Mouse (Mus musculus): Measurements from ENCODE around the gene Limk2. TPM values are rescaled to one million over a fixed set of nuclear protein-coding genes. Genes with fewer than 3 reads are reported as not detected.

The Limk2 gene
- polyA plus RNA-seq, 1 experiment from 2014 or later, result 91.8 TPM

DNA sequence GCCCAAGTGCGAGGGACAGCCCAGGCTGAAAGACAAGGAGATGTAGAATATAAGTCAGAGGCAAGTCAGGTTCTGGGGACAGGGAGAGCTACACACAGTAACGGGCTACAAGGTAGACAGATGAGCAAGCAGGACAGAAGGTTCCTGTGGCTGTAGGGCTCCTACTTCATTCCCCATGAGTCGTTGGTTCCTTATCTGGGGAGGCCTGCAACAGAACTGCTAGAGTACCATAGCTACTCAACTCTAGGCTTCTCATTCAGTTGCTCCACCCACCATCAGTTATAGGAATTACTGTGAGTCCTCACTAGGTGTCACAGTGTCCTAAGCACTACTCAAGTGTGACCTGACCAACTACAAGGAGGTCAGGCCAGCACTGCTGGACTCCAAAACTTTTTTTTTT, 6.0 kb downstream of the Limk2 start:
- WGBS, result 94% methylated on average over 3 of the region's 3 CpGs
- no peak overlapping the region for H3K27ac ChIP-seq (ENCODE audit: low read depth, low read length)
- H3K27me3 ChIP-seq (ENCODE audit: control insufficient read depth, insufficient read depth, low read length), result no peaks in the 10 kb centered on the region
- no peak overlapping the region for H3K4me3 ChIP-seq (ENCODE audit: low read depth, low read length)
- peaks cover 1% of the 10 kb centered on the region; the same call in 1 of the 2 replicates for H3K4me1 ChIP-seq (ENCODE audit: control insufficient read depth, insufficient read depth, low read length)
- no peak for DNase-seq (ENCODE audit: low spot score)
- no peak overlapping the region for H3K9ac ChIP-seq (ENCODE audit: low read length)
- no peak overlapping the region for H3K4me2 ChIP-seq (ENCODE audit: low read depth)
- H3K9me3 ChIP-seq (ENCODE audit: control insufficient read depth, low read length), result no peaks in the 10 kb centered on the region
- ATAC-seq (ENCODE audit: insufficient read depth, low FRiP score, low TSS enrichment), result no peak
- H3K36me3 ChIP-seq (ENCODE audit: control insufficient read depth, insufficient read depth, low read length), result no peaks in the 10 kb centered on the region

DNA sequence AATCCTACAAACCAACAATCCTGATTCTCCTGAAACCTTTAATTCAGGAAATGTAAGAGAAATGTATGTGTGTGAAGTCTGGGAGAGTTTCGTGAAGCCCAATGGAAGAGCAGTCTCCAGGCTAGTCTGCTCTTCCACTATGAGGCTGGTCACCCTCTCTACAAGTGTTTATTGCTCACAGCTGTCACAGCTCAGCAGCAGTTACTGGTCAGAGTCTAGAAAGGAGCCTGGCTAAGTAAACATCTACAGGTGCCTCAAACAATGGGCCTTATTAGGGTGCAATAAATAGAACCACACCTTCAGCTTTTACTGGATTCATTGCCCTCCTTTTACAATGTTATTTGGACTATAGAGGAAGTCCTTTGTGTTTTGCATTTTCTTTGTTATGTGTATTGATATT, 10.7 kb downstream of the Limk2 start:
- H3K4me1 ChIP-seq (ENCODE audit: control insufficient read depth, insufficient read depth, low read length), result peaks cover 5% of the 10 kb centered on the region
- no peaks in the 10 kb centered on the region for H3K36me3 ChIP-seq (ENCODE audit: control insufficient read depth, insufficient read depth, low read length)
- WGBS, result 57% methylated on average over 1 of the region's 1 CpGs
- H3K4me3 ChIP-seq (ENCODE audit: low read depth, low read length), result no peak overlapping the region
- DNase-seq (ENCODE audit: low spot score) (no peak), ATAC-seq (ENCODE audit: insufficient read depth, low FRiP score, low TSS enrichment) (no peak)
- H3K9ac ChIP-seq (ENCODE audit: low read length), result no peak overlapping the region
- H3K4me2 ChIP-seq (ENCODE audit: low read depth), result no peak overlapping the region
- no peak overlapping the region for H3K27ac ChIP-seq (ENCODE audit: low read depth, low read length)
- no peaks in the 10 kb centered on the region for H3K9me3 ChIP-seq (ENCODE audit: control insufficient read depth, low read length)
- no peaks in the 10 kb centered on the region for H3K27me3 ChIP-seq (ENCODE audit: control insufficient read depth, insufficient read depth, low read length)

DNA sequence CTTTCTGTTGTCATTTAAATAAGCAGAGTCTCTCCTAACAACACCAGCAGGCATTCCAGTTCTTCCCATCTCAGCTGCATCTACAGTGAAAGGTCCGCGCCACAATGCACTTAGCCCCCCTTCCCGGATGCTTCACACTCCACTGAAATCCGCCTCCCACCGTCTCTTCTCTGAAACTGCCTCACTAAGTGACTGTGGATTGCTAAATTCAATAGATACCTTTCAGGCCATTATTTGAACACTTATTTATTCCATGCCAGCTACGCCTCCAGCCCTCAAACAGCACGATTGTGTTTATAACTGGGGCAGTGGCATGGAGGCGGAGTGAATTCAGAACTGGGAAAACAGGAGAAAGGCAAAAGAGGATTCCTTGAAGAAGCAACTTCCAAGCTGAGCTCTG, 12.4 kb downstream of the Limk2 start:
- WGBS, result 35% methylated on average over 8 of the region's 8 CpGs
- Histone ChIP-seq H3K4me1 (ENCODE audit: control insufficient read depth, insufficient read depth, low read length) (peaks cover 5% of the 10 kb centered on the region), H3K4me3 (ENCODE audit: low read depth, low read length) (no peak overlapping the region), H3K27ac (ENCODE audit: low read depth, low read length) (0 out of 2 replicates have a peak overlapping the region, but pooled peaks have one; percentile 11), H3K27me3 (ENCODE audit: control insufficient read depth, insufficient read depth, low read length) (no peaks in the 10 kb centered on the region), H3K36me3 (ENCODE audit: control insufficient read depth, insufficient read depth, low read length) (no peaks in the 10 kb centered on the region), H3K4me2 (ENCODE audit: low read depth) (no peak overlapping the region), H3K9ac (ENCODE audit: low read length) (no peak overlapping the region), H3K9me3 (ENCODE audit: control insufficient read depth, low read length) (no peaks in the 10 kb centered on the region)
- ATAC-seq (ENCODE audit: insufficient read depth, low FRiP score, low TSS enrichment), result 0 out of 2 replicates have a peak, but pooled peaks have one; percentile 55
- no peak for DNase-seq (ENCODE audit: low spot score)

DNA sequence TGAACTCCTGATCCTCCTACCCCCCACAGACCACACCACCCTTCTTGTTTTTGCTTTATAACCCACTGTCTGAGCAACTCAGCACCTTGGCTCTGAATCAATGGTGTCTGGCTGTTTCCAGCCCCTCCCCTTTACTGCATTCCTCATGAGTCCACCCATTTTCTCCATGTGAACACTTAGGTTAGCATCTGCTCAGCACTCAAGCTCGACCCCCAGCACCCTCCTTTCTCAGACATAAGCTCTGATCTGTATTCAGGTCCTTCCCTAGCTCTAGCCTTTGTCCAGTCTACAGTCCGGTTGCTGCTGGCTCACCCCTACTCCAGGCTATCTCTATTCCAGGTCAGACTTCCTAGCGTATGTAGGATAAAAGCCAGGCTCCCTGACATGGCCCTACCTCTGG, 12.9 kb downstream of the Limk2 start:
- Histone ChIP-seq H3K4me2 (ENCODE audit: low read depth) (no peak overlapping the region), H3K27me3 (ENCODE audit: control insufficient read depth, insufficient read depth, low read length) (no peaks in the 10 kb centered on the region), H3K9ac (ENCODE audit: low read length) (no peak overlapping the region), H3K4me3 (ENCODE audit: low read depth, low read length) (no peak overlapping the region), H3K36me3 (ENCODE audit: control insufficient read depth, insufficient read depth, low read length) (no peaks in the 10 kb centered on the region), H3K4me1 (ENCODE audit: control insufficient read depth, insufficient read depth, low read length) (peaks cover 5% of the 10 kb centered on the region), H3K9me3 (ENCODE audit: control insufficient read depth, low read length) (no peaks in the 10 kb centered on the region), H3K27ac (ENCODE audit: low read depth, low read length) (0 out of 2 replicates have a peak overlapping the region, but pooled peaks have one; percentile 11)
- no peak for DNase-seq (ENCODE audit: low spot score)
- ATAC-seq (ENCODE audit: insufficient read depth, low FRiP score, low TSS enrichment), result peak; percentile 38
- WGBS, result 35% methylated on average over 3 of the region's 3 CpGs

DNA sequence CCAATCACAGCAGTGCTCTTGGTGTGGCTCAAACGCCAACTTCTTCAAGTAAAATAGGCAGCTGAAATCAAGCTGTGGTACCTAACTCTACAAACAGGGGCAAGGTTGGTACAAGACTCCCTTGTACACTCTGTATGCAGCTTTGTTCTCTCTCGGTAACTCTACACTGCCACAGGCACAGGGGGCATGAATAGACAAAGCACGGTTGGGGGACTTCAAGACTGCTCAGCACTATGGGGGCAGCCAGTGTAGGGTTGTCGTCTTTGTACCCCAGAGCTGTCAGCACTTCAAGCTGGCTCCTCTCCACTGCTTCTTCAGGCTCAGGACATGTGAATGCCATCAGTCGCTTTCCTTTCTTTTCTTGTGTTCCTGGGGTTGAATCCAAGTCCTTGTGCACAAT, 14.5 kb downstream of the Limk2 start:
- H3K9ac ChIP-seq (ENCODE audit: low read length), result no peak overlapping the region
- H3K4me2 ChIP-seq (ENCODE audit: low read depth), result no peak overlapping the region
- no peaks in the 10 kb centered on the region for H3K36me3 ChIP-seq (ENCODE audit: control insufficient read depth, insufficient read depth, low read length)
- H3K4me1 ChIP-seq (ENCODE audit: control insufficient read depth, insufficient read depth, low read length), result peaks cover 5% of the 10 kb centered on the region
- H3K27me3 ChIP-seq (ENCODE audit: control insufficient read depth, insufficient read depth, low read length), result no peaks in the 10 kb centered on the region
- H3K27ac ChIP-seq (ENCODE audit: low read depth, low read length), result no peak overlapping the region
- DNase-seq (ENCODE audit: low spot score) (no peak), ATAC-seq (ENCODE audit: insufficient read depth, low FRiP score, low TSS enrichment) (no peak)
- H3K9me3 ChIP-seq (ENCODE audit: control insufficient read depth, low read length), result no peaks in the 10 kb centered on the region
- H3K4me3 ChIP-seq (ENCODE audit: low read depth, low read length), result no peak overlapping the region
- WGBS, result 61% methylated on average over 5 of the region's 5 CpGs

DNA sequence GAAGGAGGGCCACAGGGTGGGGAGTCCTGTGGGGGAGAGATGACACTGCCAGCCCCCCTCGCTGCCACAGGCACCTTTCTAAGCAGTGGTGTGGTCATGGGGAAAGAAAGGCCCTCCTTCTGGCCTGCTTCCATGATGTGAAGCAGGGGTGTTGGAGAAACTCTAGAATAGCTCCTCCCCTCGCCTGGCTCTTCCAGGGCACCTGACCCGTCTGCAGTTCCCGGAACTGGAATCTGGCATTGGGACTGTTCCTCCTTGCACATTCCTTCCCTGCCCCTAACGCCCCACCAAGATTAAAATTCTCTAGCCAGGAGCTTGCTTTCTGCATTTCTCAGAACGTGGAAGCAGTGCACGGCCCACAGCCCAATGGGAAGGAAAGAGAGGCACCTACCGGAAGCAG, 16.5 kb downstream of the Limk2 start:
- Histone ChIP-seq H3K9me3 (ENCODE audit: control insufficient read depth, low read length) (no peaks in the 10 kb centered on the region), H3K4me2 (ENCODE audit: low read depth) (no peak overlapping the region), H3K27me3 (ENCODE audit: control insufficient read depth, insufficient read depth, low read length) (no peaks in the 10 kb centered on the region), H3K36me3 (ENCODE audit: control insufficient read depth, insufficient read depth, low read length) (no peaks in the 10 kb centered on the region), H3K27ac (ENCODE audit: low read depth, low read length) (no peak overlapping the region), H3K9ac (ENCODE audit: low read length) (no peak overlapping the region), H3K4me3 (ENCODE audit: low read depth, low read length) (no peak overlapping the region), H3K4me1 (ENCODE audit: control insufficient read depth, insufficient read depth, low read length) (peaks cover 5% of the 10 kb centered on the region)
- ATAC-seq (ENCODE audit: insufficient read depth, low FRiP score, low TSS enrichment) (no peak), DNase-seq (ENCODE audit: low spot score) (no peak)
- WGBS, result 89% methylated on average over 8 of the region's 8 CpGs

DNA sequence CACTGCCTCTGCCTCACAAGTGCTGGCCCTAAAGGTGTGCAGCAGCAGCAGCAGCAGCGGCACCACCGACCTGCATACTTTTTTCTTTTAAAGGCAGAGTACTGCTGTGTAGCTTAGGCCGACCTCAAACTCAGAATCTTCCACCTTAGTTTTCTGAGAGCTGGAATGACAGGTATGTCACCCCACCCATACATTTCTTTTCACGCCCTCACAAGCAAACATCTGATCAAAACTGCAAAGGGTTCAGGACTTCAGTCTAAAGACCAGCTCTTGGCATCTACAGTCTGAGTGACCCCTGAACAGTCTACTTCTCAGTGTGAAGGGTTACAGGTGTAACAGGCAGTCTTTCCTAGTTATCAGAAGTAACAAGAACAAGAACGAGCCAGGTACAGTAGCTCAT, 18.2 kb downstream of the Limk2 start:
- WGBS, result 93% methylated on average over 5 of the region's 5 CpGs
- Histone ChIP-seq H3K4me3 (ENCODE audit: low read depth, low read length) (no peak overlapping the region), H3K27me3 (ENCODE audit: control insufficient read depth, insufficient read depth, low read length) (no peaks in the 10 kb centered on the region), H3K36me3 (ENCODE audit: control insufficient read depth, insufficient read depth, low read length) (no peaks in the 10 kb centered on the region), H3K9me3 (ENCODE audit: control insufficient read depth, low read length) (no peaks in the 10 kb centered on the region), H3K27ac (ENCODE audit: low read depth, low read length) (no peak overlapping the region), H3K4me1 (ENCODE audit: control insufficient read depth, insufficient read depth, low read length) (no peaks in the 10 kb centered on the region), H3K9ac (ENCODE audit: low read length) (no peak overlapping the region), H3K4me2 (ENCODE audit: low read depth) (no peak overlapping the region)
- no peak for DNase-seq (ENCODE audit: low spot score)
- no peak for ATAC-seq (ENCODE audit: insufficient read depth, low FRiP score, low TSS enrichment)

DNA sequence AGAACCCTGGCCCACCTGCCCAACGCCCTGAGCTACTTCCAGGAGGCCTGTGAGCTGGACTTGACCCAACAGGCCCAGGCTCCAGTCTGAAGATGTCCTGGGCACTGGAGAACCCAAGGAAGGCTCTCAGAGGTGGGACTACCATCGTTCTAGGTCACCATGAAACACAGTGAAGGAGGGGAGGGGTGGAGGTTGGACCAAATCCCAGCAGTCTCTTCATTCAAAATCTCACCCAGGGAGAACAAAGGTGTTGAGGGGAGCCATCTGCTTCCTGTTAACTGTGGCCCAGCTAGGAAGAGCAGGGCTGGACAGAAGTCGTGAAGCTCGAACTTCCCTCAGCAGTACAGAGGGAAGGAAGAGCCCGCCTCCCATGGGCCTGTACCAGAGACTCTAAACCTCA, 19.0 kb downstream of the Limk2 start:
- DNase-seq (ENCODE audit: low spot score) (no peak), ATAC-seq (ENCODE audit: insufficient read depth, low FRiP score, low TSS enrichment) (no peak)
- Histone ChIP-seq H3K9ac (ENCODE audit: low read length) (no peak overlapping the region), H3K27ac (ENCODE audit: low read depth, low read length) (no peak overlapping the region), H3K36me3 (ENCODE audit: control insufficient read depth, insufficient read depth, low read length) (no peaks in the 10 kb centered on the region), H3K4me3 (ENCODE audit: low read depth, low read length) (no peak overlapping the region), H3K27me3 (ENCODE audit: control insufficient read depth, insufficient read depth, low read length) (no peaks in the 10 kb centered on the region), H3K4me1 (ENCODE audit: control insufficient read depth, insufficient read depth, low read length) (no peaks in the 10 kb centered on the region), H3K4me2 (ENCODE audit: low read depth) (no peak overlapping the region), H3K9me3 (ENCODE audit: control insufficient read depth, low read length) (no peaks in the 10 kb centered on the region)
- WGBS, result 72% methylated on average over 5 of the region's 5 CpGs

DNA sequence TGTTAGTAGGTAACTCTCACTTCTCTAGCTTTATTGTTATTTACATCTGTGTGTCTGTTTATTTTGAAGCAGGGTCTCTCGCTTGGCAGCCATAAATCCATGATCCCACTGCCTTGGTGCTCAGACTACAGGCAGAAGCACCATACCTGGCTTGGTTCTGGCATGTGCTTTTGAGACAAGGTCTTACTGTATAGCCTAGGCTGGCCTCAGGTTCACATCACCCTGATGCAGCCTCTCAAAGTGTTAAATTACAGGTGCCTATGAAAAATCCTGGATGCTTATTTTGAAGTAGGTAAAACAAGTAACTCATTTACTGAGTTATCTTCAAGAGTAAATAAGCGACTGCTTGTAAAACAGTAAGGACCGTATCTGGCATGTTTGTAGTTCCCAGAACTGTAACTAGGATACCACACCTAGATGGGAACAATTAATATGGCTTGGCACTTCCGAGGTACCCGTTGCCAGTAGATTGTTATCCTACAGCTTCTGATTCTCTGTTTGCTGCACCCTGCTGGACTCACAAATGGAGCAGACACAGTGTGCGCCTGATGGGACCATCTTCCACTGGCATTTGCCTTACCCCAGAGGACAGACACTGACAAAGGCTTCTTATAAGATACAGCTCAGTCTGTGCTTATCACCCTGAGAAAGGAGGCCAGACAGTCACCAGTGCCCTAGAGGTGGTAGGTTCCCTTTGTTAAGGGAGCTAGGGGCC, 21.4 kb downstream of the Limk2 start:
- ATAC-seq (ENCODE audit: insufficient read depth, low FRiP score, low TSS enrichment) (no peak), DNase-seq (ENCODE audit: low spot score) (no peak)
- Histone ChIP-seq H3K4me1 (ENCODE audit: control insufficient read depth, insufficient read depth, low read length) (no peaks in the 10 kb centered on the region), H3K4me3 (ENCODE audit: low read depth, low read length) (no peak overlapping the region), H3K9ac (ENCODE audit: low read length) (no peak overlapping the region), H3K27ac (ENCODE audit: low read depth, low read length) (no peak overlapping the region), H3K27me3 (ENCODE audit: control insufficient read depth, insufficient read depth, low read length) (no peaks in the 10 kb centered on the region), H3K4me2 (ENCODE audit: low read depth) (no peak overlapping the region), H3K36me3 (ENCODE audit: control insufficient read depth, insufficient read depth, low read length) (no peaks in the 10 kb centered on the region), H3K9me3 (ENCODE audit: control insufficient read depth, low read length) (no peaks in the 10 kb centered on the region)
- 91% methylated on average over 6 of the region's 6 CpGs for WGBS

Measured in neural tube, embryonic 11.5 days (tissue).